Mouse (Mus musculus) urinary bladder, adult 2 months (tissue): ENCODE data around the gene Trim80. TPM values are rescaled to one million over a fixed set of nuclear protein-coding genes. Genes with fewer than 3 reads are reported as not detected.

Experiments
- DNase-seq: peaks from one replicate; pipeline ENCODE4 v3.0.0; 2022; ENCODE audit warnings: low spot score
- polyA plus RNA-seq: library from polyadenylated mRNA; depleted of rRNA; stranded (reverse); fragments of >200 nt; gene quantifications from 2 replicates; pipeline ENCODE4 v1.2.3, GENCODE M21; 2012; rRNA removed

Gene Trim80
- polyA plus RNA-seq: 0.04 and 0.09 TPM in 2 replicates

DNA sequence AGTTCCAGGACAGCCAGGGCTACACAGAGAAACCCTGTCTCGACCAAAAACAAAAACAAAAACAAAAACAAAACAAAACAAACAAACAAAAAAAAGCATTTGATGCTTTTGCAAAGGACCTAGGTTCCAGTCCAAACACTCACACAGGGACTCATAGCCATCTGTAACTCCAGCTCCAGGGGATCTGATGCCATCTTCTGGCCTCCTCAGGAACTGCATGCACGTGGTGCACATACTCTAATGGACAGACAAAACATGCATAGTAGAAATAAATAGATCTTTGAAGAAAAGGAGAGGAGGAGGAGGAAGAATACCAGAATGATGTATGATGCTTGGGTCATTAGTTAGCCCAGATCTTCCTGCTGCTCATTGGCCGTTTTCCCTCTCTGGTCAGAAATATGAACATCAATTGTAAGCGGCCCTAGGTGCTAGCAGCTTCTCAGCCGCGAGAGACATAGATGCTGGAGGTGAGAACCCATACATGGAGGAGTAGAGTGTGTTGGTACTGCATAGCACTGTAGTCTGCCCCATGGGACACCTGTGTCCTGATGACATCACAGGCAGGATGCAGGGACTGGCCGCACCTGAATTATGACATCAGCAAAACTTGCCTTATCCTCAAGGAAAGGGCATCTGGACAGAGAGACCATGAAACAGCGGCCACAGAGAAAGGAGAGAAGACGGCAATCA is at the start of gene Trim80:
TSS of gene Trim80 (plus strand) at position 640 of the 690 bp plus-strand sequence.
- DNase-seq: no peak

- no peak for DNase-seq
Observed at GRCm38 (mm10) chr11:115391358-115391757, 49.0 kb upstream of the Trim80 start.

- no peak for DNase-seq
Observed at GRCm38 (mm10) chr11:115393721-115394325, 46.5 kb upstream of the Trim80 start.

- no peak for DNase-seq
Observed at GRCm38 (mm10) chr11:115398085-115398484, 42.3 kb upstream of the Trim80 start.

DNA sequence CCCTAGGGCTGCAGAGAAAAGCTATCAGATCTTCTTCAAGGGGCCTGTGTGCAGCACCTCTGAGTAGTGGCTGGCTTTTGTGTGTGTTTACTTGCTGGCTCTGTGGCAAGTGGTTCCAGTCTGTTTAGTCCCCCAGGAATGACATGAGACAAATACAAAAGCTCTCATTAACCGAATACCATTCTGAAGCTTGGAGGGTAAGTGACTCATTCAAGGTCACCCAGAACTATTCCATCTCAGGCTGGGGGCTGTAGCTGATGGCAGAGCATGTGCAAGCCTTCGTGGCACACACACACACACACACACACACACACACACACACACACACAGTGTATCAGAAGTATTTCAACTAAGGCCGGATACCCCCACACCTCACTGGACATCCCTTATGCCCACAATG is 40.2 kb upstream of the Trim80 start:
- no peak for DNase-seq

- no peak for DNase-seq
Observed at GRCm38 (mm10) chr11:115400630-115401391, 39.5 kb upstream of the Trim80 start.

DNA sequence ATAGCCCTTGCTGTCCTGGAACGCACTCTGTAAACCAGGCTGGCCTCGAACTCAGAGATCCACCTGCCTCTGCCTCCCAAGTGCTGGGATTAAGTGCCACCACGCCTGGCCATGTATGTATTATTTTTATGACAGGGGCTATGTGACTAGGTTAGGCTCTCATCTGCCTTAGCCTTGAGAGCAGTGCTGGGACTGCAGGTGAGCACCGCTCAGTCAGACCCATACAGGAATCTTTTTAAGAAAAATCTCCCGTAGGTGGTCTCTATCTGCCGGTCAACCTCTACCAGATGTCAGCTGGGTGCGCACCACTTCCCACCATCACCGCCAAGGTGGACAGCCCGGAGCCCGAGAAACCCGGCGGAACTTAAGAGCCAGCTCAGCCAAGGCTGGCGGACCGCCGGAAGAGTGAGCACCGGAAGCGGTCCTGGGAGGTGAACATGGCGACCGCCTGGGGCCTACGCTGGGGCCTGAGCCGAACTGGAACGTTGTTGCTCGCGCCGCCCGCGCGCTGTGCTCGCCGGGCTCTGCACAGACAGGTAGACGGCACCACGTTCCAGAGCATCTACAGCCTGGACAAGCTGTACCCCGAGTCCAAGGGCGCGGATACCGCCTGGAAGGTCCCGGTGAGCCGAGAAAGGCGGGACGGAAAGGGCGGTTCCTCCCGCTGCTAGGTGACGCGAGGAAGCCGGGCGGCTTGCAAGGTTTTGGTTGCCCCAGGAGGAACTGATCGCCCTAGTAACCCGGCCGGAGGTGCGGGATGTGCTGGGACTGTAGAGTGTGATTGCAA is 36.8 kb upstream of the Trim80 start, which contains the start of gene Mrpl58:
TSS of gene Mrpl58 (plus strand) at position 415 of the 787 bp plus-strand sequence.
- DNase-seq: peak; percentile 83

DNA sequence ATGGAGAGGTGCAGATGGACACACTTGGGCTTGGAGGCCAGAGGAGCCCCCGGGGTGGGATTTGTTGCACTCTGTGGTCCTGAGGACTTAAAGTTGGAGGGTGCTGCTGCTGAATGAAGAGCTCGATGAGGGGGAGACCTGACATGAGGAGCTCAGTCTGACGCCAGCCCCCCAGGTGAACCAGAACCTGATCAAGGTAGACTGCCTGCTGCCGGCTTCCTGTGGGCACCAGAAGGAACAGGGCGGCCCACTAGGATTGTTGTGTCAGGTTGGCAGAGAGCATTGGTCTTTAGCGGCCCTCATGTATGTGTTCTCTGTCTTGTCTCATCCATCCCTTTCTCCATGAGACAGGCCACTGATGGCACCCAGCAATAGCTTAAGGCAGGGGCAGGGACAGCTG is 34.6 kb upstream of the Trim80 start:
- DNase-seq: no peak

DNA sequence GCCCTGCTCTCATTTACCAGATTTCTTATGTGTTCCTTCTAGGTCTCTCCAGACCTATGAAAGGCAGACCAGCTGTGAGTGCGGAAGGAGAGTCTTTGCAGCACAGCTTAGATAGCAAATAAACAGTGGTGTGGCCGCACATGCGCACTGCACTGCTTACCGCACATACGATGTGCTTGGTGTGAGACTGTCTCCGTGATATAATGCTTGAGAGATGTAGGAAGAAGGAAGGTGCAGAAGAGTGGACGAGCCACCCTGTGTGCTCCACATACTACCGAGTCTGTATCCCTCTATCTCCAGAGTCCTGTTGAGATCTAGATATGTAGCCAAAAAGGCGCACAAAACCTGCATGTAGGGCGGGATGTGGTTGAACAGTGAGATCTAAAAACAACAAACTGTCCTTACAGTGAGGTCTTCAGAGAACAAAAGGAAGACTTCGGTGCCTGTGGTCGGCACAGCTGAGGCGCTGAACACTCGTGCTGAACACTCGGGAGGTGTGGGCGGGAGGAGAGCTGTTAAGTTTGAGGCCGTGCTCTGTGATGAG is 33.4 kb upstream of the Trim80 start:
- DNase-seq: no peak

GRCm38 (mm10) chr11:115408266-115408920 is 32.0 kb upstream of the Trim80 start:
- DNase-seq: no peak

DNA sequence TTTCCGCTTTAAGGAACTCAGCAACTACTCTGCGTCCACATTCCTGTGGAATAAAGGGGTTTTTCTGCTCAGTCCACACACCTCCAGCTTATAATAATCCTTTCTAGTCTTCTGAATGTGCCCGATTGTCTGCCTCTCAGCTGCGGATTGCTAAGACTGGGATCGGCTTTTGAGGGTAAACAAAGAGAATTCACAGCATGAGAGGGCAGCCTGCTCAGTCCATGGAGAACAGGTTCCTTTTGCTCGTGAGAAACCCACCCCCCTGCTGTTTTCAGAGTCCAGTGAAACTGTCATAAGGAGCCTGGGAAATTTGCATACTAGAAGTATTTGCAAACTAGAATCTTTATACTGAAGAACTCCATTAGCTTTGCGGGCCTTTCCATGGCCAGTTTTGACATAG is 30.8 kb upstream of the Trim80 start:
- DNase-seq: no peak

GRCm38 (mm10) chr11:115419531-115420237 is 20.7 kb upstream of the Trim80 start, which contains the start of the genes Atp5h and Kctd2:
Gene Atp5h (minus strand): TSS chr11:115419962.
Gene Kctd2 (plus strand): TSS chr11:115420128.
- DNase-seq: peak; percentile 87

DNA sequence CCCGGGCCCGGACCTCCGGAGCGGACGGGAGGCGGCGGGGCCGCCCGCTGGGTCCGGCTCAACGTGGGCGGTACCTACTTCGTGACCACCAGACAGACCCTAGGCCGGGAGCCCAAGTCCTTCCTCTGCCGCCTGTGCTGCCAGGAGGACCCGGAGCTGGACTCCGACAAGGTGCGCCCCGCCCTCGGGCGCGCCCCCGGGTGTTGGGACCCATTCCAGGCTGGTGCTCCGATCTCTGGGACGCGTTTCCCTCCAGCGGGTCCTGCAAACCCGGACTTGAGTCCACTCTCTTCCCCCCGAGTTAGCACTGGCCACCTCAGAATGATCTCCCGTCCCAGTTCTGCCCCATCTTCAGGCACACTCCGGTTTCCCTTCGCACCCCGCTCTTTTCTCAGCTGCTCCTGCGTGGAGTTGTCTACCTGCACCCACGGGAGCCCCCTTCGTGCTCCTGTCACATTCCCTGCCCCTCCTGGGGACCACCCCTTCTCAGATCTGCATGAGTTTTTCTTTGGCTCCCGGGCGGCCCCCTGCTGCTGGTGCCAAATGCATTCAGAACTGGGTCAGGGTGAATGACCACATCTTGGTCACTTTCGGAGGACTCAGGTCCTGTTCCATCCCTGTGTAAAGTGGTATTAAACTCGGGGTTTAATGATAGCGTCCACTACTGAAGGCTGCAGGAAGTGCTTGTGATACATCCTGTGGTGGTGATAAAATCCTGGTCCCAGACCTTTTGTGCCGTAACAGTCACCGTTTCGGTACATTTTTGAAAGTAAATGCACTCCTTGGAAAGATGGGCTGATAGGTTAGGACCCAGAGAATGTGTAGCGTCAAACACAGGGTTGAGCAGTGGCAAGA is 19.8 kb upstream of the Trim80 start:
- peak; percentile 61 for DNase-seq

DNA sequence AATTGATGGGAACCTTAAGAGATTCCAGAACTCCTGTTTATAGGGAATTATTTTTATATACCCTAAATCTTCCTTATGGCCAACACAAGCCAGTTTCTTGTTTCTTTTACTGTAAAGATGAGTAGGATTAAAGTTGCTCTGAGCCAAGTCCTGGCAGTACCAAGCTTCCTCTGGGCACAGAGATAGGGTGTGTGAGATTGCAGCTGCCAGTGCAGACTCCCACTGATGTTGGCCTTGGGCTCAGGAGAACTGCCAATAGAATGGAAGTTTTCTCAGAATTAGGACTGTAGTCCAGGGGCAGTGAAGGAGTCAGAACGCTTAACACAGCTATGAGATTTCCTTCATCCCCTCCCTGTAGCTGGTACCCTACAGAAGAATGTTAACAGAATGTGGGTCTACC is 19.0 kb upstream of the Trim80 start:
- DNase-seq: no peak

DNA sequence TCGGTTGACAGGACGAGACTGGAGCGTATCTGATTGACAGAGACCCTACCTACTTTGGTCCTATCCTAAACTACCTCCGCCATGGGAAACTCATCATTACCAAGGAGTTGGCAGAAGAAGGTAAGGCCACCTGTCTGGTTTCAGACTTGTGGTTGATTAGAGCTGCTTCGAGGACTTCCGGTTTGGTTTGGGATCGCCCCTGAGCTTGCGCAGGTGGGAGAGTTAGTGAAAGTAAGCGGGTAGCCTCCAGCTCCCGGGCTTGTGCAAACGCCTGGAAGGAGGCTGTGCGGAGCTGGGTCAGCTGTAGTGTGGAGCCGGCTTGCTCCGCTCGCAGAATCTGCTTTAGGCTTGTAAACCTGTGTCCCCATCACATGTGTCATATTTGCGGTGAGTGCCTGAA is 18.4 kb upstream of the Trim80 start:
- no peak for DNase-seq

- no peak for DNase-seq
Observed at GRCm38 (mm10) chr11:115423091-115423490, 17.3 kb upstream of the Trim80 start.

- no peak for DNase-seq
Observed at GRCm38 (mm10) chr11:115424666-115425065, 15.7 kb upstream of the Trim80 start.

GRCm38 (mm10) chr11:115425671-115426070 is 14.7 kb upstream of the Trim80 start:
- DNase-seq: no peak
